Mouse (Mus musculus) cerebellum, adult 2 months (tissue): ENCODE measurements around the gene Evi5l.
"Not testable (repeated sequence)": the region's sequence is repeated elsewhere in the genome, so short reads cannot be mapped to it uniquely, and the experiment has no call there.

Experiments
- CTCF ChIP-seq: fragments of 200-500 bp; IDR thresholded peaks from 2 replicates; pipeline ENCODE4 v1.5.1; 2011; ENCODE audit warnings: low read depth, mild to moderate bottlenecking, control low read depth, low read length, moderate library complexity, borderline replicate concordance; ENCODE audit not compliant: insufficient read depth
- POLR2A ChIP-seq: fragments of 200-500 bp; IDR thresholded peaks from 2 replicates; pipeline ENCODE4 v1.6.1; 2011; ENCODE audit warnings: low read length, control low read depth, borderline replicate concordance; ENCODE audit not compliant: insufficient read depth

DNA sequence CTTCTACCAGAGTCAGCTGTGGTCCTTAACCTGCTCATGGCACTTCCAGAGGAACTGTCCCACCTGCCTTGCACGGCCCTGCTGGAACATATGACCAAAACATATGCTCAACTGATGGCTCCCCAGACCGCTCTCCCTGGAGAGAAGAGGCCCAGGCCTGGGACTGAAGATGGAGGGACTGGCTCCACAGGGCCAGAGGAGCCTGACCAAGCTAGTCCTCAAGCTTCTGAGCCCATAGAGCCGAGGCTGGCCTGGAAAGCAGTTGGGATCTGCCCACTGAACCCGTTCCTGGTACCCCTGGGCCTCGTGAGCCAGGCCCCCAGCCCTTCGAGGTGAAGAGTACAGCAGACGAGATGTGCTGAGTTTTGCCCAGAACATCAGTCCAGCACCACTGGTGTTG is 89.1 kb downstream of the Evi5l start:
- not testable (repeated sequence) for TF ChIP-seq CTCF, POLR2A
